Mouse (Mus musculus) hindbrain, embryonic 11.5 days (tissue): ENCODE results near the gene Col25a1. TPM values are rescaled to one million over a fixed set of nuclear protein-coding genes. Genes with fewer than 3 reads are reported as not detected.

ENCODE experiments used
- ATAC-seq: fragments of 200-750 bp; cut with Nextera tagmentation; 2 replicates; pipeline ENCODE4 v1.8.0; 2017; ENCODE audit warnings: mild to moderate bottlenecking, moderate TSS enrichment, moderate library complexity; ENCODE audit not compliant: low FRiP score
- DNase-seq: peaks from one replicate; pipeline ENCODE4 v3.0.0-alpha.2; 2015; ENCODE audit warnings: low spot score
- H3K27ac ChIP-seq: fragments of 300-500 bp; sonication (generic); 2 replicates; pipeline ENCODE4 v1.5.1; 2014; ENCODE audit warnings: mild to moderate bottlenecking, low read depth, low read length
- H3K27me3 ChIP-seq: fragments of 300-500 bp; sonication (generic); 2 replicates; pipeline ENCODE4 v1.6.1; 2014; ENCODE audit warnings: mild to moderate bottlenecking, low read length, moderate library complexity, mixed read lengths; ENCODE audit not compliant: control insufficient read depth, insufficient read depth
- H3K36me3 ChIP-seq: fragments of 300-500 bp; sonication (generic); 2 replicates; pipeline ENCODE4 v1.6.1; 2014; ENCODE audit warnings: mild to moderate bottlenecking, low read length, moderate library complexity, mixed read lengths; ENCODE audit not compliant: control insufficient read depth, insufficient read depth
- H3K4me1 ChIP-seq: fragments of 300-500 bp; sonication (generic); replicated peaks from 2 replicates; pipeline ENCODE4 v1.6.1; 2014; ENCODE audit warnings: low read length, mixed read lengths; ENCODE audit not compliant: control insufficient read depth, insufficient read depth
- H3K4me2 ChIP-seq: fragments of 300-500 bp; sonication (generic); replicated peaks from 2 replicates; pipeline ENCODE4 v1.6.1; 2014; ENCODE audit warnings: mild to moderate bottlenecking, low read depth, low read length
- H3K4me3 ChIP-seq: fragments of 300-500 bp; sonication (generic); 2 replicates; pipeline ENCODE4 v1.5.1; 2014; ENCODE audit warnings: low read depth, low read length
- H3K9ac ChIP-seq: fragments of 300-500 bp; sonication (generic); 2 replicates; pipeline ENCODE4 v1.6.1; 2014; ENCODE audit warnings: low read depth, low read length
- H3K9me3 ChIP-seq: fragments of 300-500 bp; sonication (generic); 2 replicates; pipeline ENCODE4 v1.6.1; 2016; ENCODE audit warnings: low read length; ENCODE audit not compliant: control insufficient read depth
- WGBS: fragments of 180-500 bp; shearing (Covaris S2); extraction: QIAGEN DNeasy Blood & Tissue Kit; methylation state at CpG from one replicate; pipeline ENCODE4 v1.1.7; 2014; 5-methylcytosine and 5-hydroxymethylcytosine counted together
- polyA plus RNA-seq: library from polyadenylated mRNA; unstranded; fragments of >200 nt; fragmentation: Nextera tagmentation; extraction: Ambion mirVana; gene quantifications from 2 replicates; pipeline ENCODE4 v1.2.1, GENCODE M21; 2014

Gene Col25a1
- polyA plus RNA-seq, 1 experiment from 2014 or later = 5.3 TPM

DNA sequence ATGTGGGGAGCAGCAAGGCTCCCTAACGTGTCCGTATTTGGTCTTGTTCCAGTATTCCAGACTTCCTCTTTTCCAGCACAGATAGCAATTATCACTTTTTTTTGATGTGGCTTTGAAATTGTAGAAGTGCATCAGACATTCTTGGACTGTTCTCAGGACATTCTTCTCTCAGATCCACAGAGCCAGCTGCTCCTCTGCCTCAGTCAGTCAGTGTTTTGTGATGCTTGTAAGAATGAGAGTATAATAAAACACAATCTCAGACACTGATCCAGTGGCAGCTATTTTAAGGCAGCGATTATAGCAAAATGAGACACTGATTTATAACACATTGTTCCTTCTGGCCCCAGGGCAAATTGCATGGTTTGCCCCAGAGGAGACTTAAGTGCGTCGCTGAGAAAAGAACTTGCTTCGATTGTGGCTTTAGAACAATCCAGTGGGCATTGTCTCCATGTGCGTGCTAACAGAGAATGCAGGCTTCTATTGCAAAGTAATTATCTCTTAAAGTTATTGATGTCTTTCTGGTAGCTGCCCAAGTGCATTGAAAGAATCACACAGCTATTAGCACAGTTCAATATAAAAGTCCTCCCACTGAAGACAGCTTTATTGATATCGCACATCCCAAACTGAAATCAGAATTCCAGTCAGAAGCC, 111.5 kb downstream of the Col25a1 start:
- H3K4me2 ChIP-seq = no peak overlapping the region
- H3K27me3 ChIP-seq = no peaks in the 10 kb centered on the region
- H3K9me3 ChIP-seq = no peaks in the 10 kb centered on the region
- DNase-seq (peak; percentile 16), ATAC-seq (no peak)
- no peak overlapping the region for H3K4me3 ChIP-seq
- H3K9ac ChIP-seq = no peak overlapping the region
- H3K27ac ChIP-seq = no peak overlapping the region
- WGBS = 61% methylated on average over 8 of the region's 8 CpGs
- H3K4me1 ChIP-seq = no peaks in the 10 kb centered on the region
- H3K36me3 ChIP-seq = no peaks in the 10 kb centered on the region

DNA sequence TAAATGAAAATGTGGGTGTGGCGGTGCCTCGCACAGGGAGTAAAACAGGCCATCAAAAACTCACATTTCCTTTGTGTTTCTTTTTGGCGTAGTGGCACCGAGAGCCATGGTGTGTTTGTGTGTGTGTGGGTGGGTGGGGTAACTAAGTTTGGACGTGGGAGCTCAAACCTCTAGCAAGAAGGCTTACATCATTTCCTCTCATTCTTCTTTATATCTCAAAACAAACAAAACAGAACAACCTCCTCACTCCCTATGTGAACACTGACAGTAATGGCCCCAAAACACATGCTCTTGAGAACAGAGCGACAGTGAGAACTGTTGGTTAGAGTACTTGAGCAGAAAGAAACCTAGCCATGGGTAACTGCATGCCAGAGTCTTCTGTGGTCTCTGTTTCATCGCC, 121.1 kb downstream of the Col25a1 start:
- Histone ChIP-seq H3K36me3 (no peaks in the 10 kb centered on the region), H3K9ac (no peak overlapping the region), H3K27ac (no peak overlapping the region), H3K4me2 (no peak overlapping the region), H3K4me1 (no peaks in the 10 kb centered on the region), H3K4me3 (no peak overlapping the region), H3K9me3 (no peaks in the 10 kb centered on the region), H3K27me3 (no peaks in the 10 kb centered on the region)
- ATAC-seq = no peak
- no peak for DNase-seq
- 87% methylated on average over 7 of the region's 7 CpGs for WGBS

DNA sequence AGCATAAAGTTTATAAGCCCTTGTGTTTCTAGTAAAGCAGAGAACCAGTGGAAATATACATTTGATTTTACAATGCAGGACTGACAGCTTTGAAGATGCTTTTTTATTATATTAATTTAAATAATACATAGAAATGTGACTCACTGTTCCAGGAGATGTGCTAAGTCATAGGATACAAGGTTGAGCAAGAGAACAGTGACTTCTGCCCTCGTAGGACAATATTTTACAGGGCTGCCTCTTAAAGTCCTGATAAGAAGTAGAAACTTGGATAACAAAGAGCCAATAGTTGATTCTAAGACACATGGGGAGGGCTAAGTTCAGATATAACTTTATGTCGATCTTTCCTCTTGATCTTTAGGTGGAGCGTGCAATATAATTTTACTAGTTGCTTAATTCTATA, 124.8 kb downstream of the Col25a1 start:
- H3K4me1 ChIP-seq = no peaks in the 10 kb centered on the region
- no peak overlapping the region for H3K27ac ChIP-seq
- H3K4me2 ChIP-seq = no peak overlapping the region
- no peaks in the 10 kb centered on the region for H3K9me3 ChIP-seq
- no peak overlapping the region for H3K4me3 ChIP-seq
- WGBS = 93% methylated on average over 3 of the region's 3 CpGs
- DNase-seq (no peak), ATAC-seq (no peak)
- no peaks in the 10 kb centered on the region for H3K27me3 ChIP-seq
- H3K9ac ChIP-seq = no peak overlapping the region
- H3K36me3 ChIP-seq = no peaks in the 10 kb centered on the region

DNA sequence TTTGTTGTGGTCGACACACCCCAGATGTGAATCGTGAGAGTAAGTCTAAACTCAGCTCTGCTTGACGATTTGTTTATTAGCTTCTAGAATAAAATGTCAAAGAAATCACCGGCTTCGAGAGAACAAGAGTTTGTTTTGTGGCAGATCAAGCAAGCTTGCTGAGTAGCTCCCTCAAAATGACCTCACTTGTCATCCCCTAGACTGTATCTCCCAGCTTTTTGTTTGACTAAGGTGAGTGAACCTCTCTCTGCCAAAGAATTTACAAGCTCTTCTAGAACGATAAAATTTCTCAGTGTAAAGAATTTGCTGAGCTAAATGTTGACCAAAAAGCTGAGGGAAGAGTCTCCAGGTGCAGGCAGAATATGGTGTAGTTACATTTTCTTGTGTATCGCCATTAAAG, 125.3 kb downstream of the Col25a1 start:
- no peak for DNase-seq
- H3K27ac ChIP-seq = no peak overlapping the region
- no peak overlapping the region for H3K4me3 ChIP-seq
- no peaks in the 10 kb centered on the region for H3K4me1 ChIP-seq
- 88% methylated on average over 7 of the region's 7 CpGs for WGBS
- H3K9me3 ChIP-seq = no peaks in the 10 kb centered on the region
- H3K36me3 ChIP-seq = no peaks in the 10 kb centered on the region
- no peak overlapping the region for H3K4me2 ChIP-seq
- no peaks in the 10 kb centered on the region for H3K27me3 ChIP-seq
- no peak overlapping the region for H3K9ac ChIP-seq
- ATAC-seq = no peak

DNA sequence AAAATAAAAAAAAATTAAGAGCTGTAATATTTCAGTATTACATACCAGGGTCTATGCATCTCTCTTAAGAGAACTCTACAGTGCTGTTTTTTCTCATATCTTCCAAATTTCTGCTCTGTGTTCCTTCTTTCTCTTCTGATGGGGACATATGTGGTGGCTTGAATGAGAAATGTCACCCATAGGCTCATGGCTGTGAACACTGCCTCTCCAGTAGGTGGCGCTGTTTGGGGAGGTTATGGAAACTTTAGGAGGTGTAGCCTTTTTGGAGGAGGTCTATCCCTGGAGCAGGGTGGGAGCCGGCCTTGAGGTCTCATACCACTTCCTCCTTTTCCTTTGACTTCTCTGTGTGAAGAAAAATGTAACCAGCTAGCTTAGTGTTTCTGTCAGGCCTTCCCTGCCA, 128.4 kb downstream of the Col25a1 start:
- ATAC-seq = no peak
- Histone ChIP-seq H3K4me1 (no peaks in the 10 kb centered on the region), H3K36me3 (no peaks in the 10 kb centered on the region), H3K9me3 (no peaks in the 10 kb centered on the region), H3K27ac (no peak overlapping the region), H3K4me2 (no peak overlapping the region), H3K27me3 (no peaks in the 10 kb centered on the region), H3K4me3 (no peak overlapping the region), H3K9ac (no peak overlapping the region)
- 87% methylated on average over 2 of the region's 2 CpGs for WGBS
- no peak for DNase-seq

DNA sequence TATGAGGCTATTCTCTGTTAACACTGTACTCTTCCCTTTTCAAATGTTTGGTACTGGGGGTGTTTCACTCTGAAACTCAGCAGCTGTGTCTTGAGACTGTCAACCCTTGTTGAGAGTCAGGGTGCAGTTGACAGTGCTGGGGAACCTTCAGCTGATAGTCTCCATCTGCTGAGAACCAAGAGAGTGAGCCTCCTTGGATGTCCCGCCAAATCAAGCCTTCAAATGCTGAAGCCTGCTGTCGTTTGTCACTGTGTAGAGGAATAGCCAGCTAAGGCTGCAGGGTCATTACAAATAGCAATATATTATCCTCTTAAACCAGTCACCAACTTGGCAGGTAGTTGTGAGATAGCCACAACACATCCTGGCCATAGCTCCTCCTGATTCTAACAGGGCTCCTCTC, 129.0 kb downstream of the Col25a1 start:
- Histone ChIP-seq H3K4me3 (no peak overlapping the region), H3K9ac (no peak overlapping the region), H3K36me3 (no peaks in the 10 kb centered on the region), H3K4me2 (no peak overlapping the region), H3K27me3 (no peaks in the 10 kb centered on the region), H3K27ac (no peak overlapping the region), H3K9me3 (no peaks in the 10 kb centered on the region), H3K4me1 (no peaks in the 10 kb centered on the region)
- DNase-seq (no peak), ATAC-seq (no peak)
- WGBS = 91% methylated on average over 2 of the region's 2 CpGs

DNA sequence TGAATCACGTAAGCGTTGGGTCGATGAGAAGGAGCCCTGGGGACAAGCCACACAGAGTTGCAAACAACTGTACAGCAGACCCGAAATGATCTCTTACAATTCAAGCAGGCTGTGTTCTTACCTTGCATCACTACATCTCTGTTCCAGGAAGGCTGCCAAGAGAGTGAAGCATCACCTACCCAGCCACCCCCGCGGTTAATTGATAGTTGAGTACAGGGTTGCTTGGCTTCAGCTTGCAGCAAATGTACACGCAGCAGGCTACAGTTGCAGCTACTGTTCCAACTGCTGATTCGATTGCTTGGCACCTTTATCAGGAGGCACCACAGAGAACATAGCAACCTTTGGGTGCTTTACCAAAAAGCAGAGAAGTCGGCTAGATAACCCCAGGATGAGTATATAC, 133.8 kb downstream of the Col25a1 start:
- Histone ChIP-seq H3K36me3 (no peaks in the 10 kb centered on the region), H3K4me3 (no peak overlapping the region), H3K27me3 (no peaks in the 10 kb centered on the region), H3K9ac (no peak overlapping the region), H3K4me2 (no peak overlapping the region), H3K9me3 (no peaks in the 10 kb centered on the region), H3K27ac (no peak overlapping the region), H3K4me1 (no peaks in the 10 kb centered on the region)
- WGBS = 89% methylated on average over 9 of the region's 9 CpGs
- ATAC-seq (no peak), DNase-seq (no peak)

DNA sequence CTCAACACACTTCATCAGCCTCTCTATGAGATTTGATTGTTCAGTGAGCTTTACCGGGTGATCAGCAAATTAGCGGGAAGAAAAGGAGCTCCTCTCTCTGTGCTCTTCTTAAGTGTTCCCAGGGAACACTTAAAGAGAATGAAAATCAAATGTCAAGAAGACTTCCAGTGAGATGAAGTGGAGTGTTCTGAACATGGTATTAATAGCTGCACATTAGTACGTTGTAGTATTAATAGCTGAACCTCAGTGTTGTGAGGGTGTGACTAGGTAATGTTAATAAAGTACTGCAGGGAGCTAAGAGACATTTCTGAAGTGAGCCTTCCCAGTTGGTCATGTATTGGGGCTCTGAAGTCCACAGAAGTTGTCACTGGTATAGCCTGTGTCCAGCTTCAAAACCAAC, 139.2 kb downstream of the Col25a1 start:
- no peaks in the 10 kb centered on the region for H3K36me3 ChIP-seq
- H3K9me3 ChIP-seq = no peaks in the 10 kb centered on the region
- 91% methylated on average over 3 of the region's 3 CpGs for WGBS
- H3K4me1 ChIP-seq = no peaks in the 10 kb centered on the region
- H3K27me3 ChIP-seq = no peaks in the 10 kb centered on the region
- H3K4me2 ChIP-seq = no peak overlapping the region
- no peak overlapping the region for H3K9ac ChIP-seq
- H3K27ac ChIP-seq = no peak overlapping the region
- no peak overlapping the region for H3K4me3 ChIP-seq
- DNase-seq (no peak), ATAC-seq (no peak)

DNA sequence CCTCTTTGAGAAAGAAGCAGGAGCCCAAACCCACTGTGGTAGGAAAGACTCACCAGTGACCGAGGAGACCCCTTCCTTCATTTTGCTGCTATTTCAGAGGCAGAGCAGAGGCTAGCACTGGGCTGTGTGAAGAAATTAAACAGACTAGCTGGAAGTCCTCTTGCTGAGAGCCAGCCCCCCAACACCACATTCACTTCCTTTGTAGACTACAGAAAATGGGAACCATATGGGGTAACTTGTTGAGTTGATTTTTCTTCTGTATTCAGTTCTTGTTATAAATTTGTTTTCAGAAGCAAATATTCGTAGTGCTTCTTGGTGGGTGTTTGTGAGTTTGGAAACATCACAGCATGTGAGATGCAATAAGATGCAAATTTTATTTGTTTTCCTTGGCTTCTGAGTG, 142.6 kb downstream of the Col25a1 start:
- no peaks in the 10 kb centered on the region for H3K36me3 ChIP-seq
- H3K4me2 ChIP-seq = no peak overlapping the region
- no peak overlapping the region for H3K9ac ChIP-seq
- DNase-seq = no peak
- 71% methylated on average over 2 of the region's 2 CpGs for WGBS
- no peaks in the 10 kb centered on the region for H3K27me3 ChIP-seq
- no peak overlapping the region for H3K27ac ChIP-seq
- ATAC-seq = no peak
- H3K4me1 ChIP-seq = no peaks in the 10 kb centered on the region
- no peaks in the 10 kb centered on the region for H3K9me3 ChIP-seq
- H3K4me3 ChIP-seq = no peak overlapping the region
